Mouse (Mus musculus) CD4-positive, CD25-positive, alpha-beta regulatory T cell, adult 4 months (primary cell): ENCODE results near the gene Csrp3. TPM values are rescaled to one million over a fixed set of nuclear protein-coding genes. Genes with fewer than 3 reads are reported as not detected.

ENCODE experiments used
- ATAC-seq: one replicate; pipeline ENCODE4 v1.8.0; 2017
- polyA plus RNA-seq, 2 experiments: library from polyadenylated mRNA; unstranded; fragments of 100-300 nt; shearing (Covaris generic); gene quantifications; one replicate each; pipeline ENCODE4 v1.2.1; 2017

The Csrp3 gene
- polyA plus RNA-seq, 2 experiments from 2014 or later: not detected

DNA sequence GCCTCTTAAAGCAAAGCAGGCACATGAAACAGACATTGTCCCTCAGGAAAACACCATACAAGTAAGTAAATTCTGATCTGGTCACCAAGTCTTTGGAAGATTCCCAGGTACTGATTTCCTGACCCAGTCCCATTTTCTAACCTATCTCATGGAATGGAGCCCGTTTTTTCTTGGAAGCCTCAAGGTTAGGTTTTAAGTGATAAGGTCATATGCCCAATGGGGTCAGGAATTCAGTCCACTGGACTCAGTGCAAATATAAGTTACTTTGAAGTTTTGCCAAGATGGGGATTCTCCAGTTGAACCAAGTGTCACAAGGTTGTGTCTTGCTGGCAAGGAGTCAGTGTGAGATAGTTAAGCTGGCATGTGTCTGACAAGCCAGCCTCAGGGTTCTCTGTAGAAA is 23.2 kb downstream of the Csrp3 start:
- ATAC-seq: no peak

GRCm38 (mm10) chr7:48823621-48824020 is 24.2 kb downstream of the Csrp3 start:
- ATAC-seq: no peak

GRCm38 (mm10) chr7:48821654-48822053 is 26.2 kb downstream of the Csrp3 start:
- no peak for ATAC-seq

- no peak for ATAC-seq
These were observed 34.2 kb downstream of the Csrp3 start for GRCm38 (mm10) chr7:48813594-48813993.

- no peak for ATAC-seq
These were observed 35.5 kb downstream of the Csrp3 start for GRCm38 (mm10) chr7:48812358-48812757.

DNA sequence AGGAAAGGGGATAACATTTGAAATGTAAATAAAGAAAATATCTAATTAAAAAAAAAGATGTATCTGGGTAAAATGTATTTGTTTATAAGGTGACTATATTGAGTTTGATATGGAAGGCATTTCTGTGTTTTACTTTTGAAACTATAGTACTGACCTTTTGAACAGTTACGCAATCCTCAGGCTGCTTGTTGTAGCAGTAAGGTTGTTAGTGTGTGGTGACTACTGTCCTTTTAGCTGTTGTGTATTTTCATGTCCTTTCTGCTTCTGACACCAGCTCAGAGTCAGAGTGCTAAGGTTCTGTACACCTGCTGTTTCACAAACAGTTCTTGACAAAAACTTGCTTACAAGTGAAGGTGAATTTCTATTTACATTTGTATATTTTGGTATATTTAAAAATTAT is 37.2 kb downstream of the Csrp3 start:
- no peak for ATAC-seq

DNA sequence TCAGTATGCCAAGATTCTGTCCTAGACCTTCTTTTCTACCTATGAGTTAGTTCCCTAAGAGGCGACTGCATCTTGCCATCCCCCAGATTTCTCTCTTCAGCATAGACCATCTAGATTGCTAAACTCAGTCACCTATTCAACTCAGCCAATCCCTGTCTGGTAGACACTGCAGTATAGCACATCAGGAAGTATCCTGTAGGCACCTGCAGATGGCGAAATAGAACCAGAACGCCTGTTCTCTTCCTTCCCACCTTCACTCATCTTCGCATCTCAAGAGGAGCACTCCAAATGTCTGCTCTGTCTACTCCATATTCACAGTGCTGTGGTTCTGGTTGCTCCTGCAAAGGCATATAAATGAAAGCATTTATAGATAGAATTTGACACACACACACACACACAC is 41.2 kb downstream of the Csrp3 start:
- ATAC-seq: no peak

DNA sequence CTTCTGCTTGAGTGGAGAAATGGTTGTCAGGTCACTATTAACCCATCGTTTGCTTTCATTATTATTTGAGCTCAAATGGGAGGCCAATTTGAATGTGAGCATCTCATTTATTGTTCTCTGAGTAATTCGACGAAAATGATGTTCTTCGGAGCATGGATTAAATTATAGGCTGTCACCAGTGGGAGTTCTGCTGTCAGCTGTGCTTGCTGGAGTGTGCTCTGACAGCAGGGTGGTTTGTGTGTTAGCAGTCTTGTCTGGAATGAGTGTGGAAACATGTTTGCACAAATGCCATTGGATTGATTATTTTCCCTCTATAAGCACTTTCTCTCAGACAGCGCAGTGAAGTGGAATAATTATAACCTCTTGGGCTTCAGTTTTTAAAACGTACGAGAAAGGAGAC is 44.5 kb downstream of the Csrp3 start:
- no peak for ATAC-seq

DNA sequence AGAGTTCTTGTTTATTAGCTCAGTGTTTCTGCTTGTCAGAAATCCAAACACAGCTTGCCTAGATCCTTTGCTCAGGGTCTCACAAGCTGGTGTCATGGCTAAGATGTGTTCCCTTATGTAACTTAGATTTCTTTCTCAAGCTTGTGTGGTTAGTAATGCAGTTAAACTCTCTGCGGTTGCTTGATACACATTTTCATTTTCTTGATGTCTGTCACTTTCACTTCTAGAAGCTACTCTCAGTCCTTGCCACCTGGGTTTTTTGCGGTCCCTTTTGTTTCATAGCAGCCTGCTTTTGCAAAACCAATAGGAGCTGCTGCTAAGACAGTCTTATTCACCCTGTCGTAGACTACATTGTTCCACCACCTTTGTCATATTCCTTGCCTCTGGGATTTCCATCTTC is 52.7 kb downstream of the Csrp3 start:
- ATAC-seq: peak; percentile 90

DNA sequence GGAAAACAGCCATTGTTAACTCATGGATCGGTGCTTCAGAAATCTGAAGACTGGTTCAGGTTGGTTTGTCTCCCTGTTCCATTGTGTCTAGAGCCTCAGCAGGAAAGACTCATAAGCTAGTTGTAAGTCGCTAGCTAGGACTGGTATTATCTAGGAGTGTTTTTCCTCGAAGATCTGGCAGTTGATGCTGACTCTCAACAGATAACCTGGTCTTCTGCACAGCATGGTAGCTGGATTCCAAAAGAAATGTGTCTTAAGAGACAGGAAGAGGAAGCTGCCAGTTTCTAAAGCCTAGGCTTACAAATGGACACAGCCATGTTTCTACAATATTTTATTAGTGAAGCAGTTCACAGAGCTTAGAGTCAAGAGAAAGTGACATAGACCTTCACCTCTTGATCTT is 56.4 kb downstream of the Csrp3 start:
- no peak for ATAC-seq

DNA sequence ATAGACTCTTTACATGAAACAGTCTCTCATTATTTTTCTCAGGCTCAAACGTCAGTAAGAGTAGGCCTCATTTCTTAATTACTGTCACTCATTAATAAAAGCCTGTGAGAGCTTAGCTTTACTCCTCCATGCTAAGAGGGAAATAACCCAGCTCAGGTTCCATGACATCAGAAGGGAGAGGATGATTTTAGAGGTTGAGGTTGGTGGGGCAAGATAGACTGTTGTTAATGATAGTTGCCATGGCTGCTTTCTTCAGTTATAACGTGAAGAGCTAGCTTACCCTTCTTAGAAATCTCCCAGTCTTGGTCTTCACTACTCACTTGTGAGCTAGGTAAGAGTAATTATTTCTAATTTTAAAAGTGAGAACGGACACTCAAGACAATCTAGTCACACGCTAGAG is 57.7 kb downstream of the Csrp3 start:
- no peak for ATAC-seq

DNA sequence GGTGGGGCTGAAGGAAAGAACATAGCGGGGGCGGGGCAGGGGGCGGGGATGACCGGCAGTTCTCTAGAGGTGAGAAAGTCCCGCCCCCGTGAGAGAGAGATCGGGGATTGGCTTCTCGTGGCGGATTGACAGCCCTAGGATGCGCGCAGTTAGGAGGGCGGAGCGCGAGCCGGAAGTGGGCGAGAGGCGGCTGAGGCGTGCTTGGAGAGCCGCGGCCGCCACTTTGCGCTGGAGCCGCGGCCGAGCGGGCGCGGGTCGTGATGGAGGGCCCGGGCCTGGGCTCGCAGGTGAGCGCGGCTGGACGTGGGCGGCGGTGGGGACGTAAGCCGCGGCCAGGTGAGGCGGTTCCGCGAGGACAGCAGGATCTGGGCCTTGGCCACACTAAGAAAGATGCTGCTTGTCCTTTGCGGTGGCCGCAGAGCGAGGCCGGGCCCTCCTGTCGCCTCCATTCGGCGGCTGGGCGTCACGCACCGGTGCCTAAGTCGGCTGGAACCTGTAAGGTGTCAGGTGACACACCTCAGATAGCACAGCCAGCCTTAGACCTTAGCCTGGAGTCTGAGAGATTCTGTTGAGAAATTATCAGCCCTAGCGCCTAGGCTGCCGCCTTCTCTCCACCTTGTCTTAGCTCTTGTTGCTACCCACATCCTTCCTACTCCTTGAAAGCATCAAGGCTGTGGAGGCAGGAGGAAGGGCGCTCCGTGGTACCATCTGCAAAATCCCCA is 58.8 kb downstream of the Csrp3 start, which contains the start of gene Zdhhc13:
Zdhhc13 (plus strand) TSS at position 153 of the 722 bp plus-strand sequence.
- peak; percentile 97 for ATAC-seq

- ATAC-seq: no peak
These were observed 59.5 kb downstream of the Csrp3 start for GRCm38 (mm10) chr7:48788348-48788747.

DNA sequence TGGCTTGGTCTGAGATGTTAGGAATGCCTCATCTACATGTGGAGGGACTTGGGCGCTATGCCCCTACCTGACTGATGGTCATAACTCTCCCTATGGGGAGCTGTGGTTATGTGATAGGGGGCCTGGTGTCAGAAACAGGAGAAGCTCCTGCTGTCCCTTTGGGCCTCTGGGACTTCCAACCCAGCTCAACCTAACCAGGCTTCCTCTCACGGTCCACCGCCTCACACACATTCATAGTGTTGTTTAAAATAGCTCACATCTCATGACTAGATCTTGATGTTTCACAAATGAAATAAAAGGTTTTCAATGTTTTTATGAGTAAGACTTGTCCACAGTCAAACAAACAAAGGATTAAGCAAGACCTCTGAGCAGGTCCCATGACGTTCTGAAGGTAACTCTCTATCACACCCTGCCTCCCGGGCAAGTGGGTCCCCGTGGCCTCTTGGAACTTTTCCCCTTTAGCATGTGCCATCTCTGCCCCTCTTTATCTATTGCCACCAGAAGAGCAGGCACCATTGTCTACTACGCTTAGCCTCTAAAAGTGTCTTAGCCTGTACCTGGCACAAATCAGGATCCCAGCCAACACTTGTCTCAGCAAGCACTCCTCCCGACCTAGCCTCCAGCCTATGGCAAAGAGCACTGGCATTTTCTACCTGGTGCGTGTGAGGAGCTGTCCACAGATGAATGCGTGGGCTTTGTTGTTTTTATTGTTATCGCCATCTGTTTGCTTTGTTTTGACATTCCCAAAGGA is 62.9 kb downstream of the Csrp3 start:
- ATAC-seq: no peak

GRCm38 (mm10) chr7:48782432-48782831 is 65.4 kb downstream of the Csrp3 start:
- ATAC-seq: no peak

Other genes starting within 250 kb of the Csrp3 start
- gene Mrgprb3, start 204.2 kb downstream of the Csrp3 start, polyA plus RNA-seq: not detected
- 10 to 100 TPM; 22.7 to 26.1 TPM for gene Zdhhc13, start 59.0 kb downstream of the Csrp3 start, polyA plus RNA-seq
- gene E2f8, start 33.6 kb upstream of the Csrp3 start, polyA plus RNA-seq: 1 to 10 TPM; 1.1 to 3.2 TPM
- 10 to 100 TPM; 30.6 to 45.1 TPM for gene Nav2, start 60.7 kb upstream of the Csrp3 start, polyA plus RNA-seq